Mouse (Mus musculus) embryonic fibroblast, embryonic 13.5 days (primary cell): ENCODE measurements around the gene Rrbp1.

Source experiments
- CTCF ChIP-seq: IDR thresholded peaks from 2 replicates; pipeline ENCODE4 v1.5.1; 2011; ENCODE audit warnings: mild to moderate bottlenecking, control low read depth, low read length, moderate library complexity, borderline replicate concordance; ENCODE audit not compliant: insufficient read depth
- POLR2A ChIP-seq: IDR thresholded peaks from 2 replicates; pipeline ENCODE4 v1.6.1; 2011; ENCODE audit warnings: low read depth, mild to moderate bottlenecking, control low read depth, low read length, moderate library complexity

DNA sequence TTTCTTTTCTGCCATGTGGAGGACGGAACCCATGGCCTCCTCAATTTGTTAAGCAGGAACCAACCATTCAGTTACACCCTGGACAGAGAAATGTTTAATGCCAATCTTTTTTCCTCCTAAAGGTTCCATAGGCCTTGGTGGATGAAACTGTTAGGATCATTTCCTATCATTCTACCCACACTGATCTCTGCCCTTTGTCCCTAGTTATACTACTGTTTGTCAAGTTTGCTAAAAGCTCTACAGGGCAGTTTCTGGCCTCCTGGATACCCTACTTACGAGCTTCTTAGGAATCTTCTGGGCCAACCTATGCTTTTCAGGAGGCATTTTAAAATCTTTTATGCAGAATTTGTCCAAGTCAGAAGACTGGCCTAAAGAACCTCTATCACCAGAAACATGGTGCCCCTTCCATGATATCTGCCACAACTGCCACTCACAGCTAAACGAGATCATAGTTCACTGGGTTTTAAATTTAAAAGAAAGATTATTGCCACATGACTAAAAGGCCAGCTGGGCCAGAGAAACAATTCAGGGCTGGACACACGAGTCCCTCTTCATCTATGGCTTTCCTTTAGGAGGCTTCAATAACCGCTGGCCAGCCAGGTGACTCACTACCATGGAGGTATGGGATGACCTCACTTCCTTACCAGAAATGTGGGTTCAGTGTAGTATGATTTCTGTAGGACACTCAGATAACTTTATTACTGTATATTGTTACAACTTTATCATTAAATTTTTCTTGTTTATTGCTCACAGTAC is 8.7 kb downstream of the Rrbp1 start:
- TF ChIP-seq CTCF = no peak
- no peak for TF ChIP-seq POLR2A
